Mouse (Mus musculus) small intestine, adult 2 months (tissue): ENCODE results near the gene Vmn2r89.

Experiments
- CTCF ChIP-seq: fragments of 200-500 bp; IDR thresholded peaks from 2 replicates; pipeline ENCODE4 v1.5.1; 2012; ENCODE audit warnings: low read depth, mild to moderate bottlenecking, control low read depth, inconsistent platforms, low read length, moderate library complexity, mixed read lengths; ENCODE audit not compliant: insufficient replicate concordance, insufficient read length; ENCODE audit errors: extremely low read depth
- POLR2A ChIP-seq: fragments of 200-500 bp; IDR thresholded peaks from 2 replicates; pipeline ENCODE4 v1.6.1; 2012; ENCODE audit warnings: low read depth, mild to moderate bottlenecking, control low read depth, inconsistent platforms, low read length, moderate library complexity

DNA sequence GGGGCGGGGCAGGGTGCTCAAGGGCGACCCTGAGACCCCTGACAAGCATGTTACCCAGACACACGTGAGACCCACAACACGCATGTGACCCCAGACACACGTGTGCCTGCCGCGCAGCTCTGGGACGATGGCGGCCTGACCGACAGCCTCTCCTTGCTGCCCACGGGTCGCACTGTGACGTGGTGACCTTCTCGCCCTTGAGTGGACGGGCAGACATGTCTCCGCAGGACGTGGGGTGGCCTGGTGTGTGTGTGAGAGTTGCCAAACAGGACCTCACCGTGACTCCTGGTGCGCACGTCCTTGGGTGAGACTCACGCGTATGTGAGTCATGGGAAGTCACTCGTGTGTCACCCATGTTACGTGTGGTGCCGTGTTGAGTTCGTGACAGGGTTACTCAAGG is 16.6 kb upstream of the Vmn2r89 start:
- TF ChIP-seq CTCF (no peak), POLR2A (no peak)
